Mouse (Mus musculus): ENCODE measurements at regions not wholly inside any gene's neighbourhood (a gene's known extent, or its start where the extent isn't known, plus 50 kb on each side); places are given as distances from the start of the nearest gene placed in this dataset.
A peak's percentile ranks its signal among the peaks of the same experiment; 100 is the strongest.
"Not testable (repeated sequence)": the region's sequence is repeated elsewhere in the genome, so short reads cannot be mapped to it uniquely, and the experiment has no call there.

DNA sequence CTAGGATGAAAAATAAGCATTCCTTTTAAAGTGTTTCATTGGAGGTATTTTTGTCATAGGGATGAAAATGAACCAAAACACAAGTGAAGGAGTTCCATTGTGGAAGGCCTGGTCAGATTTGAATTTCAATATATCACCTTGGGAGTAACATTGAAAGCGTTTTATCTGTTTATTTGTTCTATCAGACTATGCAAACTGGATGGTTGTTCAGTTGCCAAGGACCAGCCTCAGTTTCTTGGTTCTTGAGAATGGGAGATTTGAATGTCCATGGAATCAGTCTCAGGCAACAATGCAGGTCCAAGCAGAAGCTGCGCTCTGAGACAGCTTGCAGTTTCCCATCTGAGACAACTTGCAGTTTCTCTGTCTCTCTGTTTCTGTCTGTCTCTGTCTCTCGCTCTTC lies 211.0 kb upstream of the Pfkp start:
- DNase-seq (ENCODE audit: low spot score in 2 of 2), result no peak
- intact Hi-C loops (cut with DNase I), result no loop called here

DNA sequence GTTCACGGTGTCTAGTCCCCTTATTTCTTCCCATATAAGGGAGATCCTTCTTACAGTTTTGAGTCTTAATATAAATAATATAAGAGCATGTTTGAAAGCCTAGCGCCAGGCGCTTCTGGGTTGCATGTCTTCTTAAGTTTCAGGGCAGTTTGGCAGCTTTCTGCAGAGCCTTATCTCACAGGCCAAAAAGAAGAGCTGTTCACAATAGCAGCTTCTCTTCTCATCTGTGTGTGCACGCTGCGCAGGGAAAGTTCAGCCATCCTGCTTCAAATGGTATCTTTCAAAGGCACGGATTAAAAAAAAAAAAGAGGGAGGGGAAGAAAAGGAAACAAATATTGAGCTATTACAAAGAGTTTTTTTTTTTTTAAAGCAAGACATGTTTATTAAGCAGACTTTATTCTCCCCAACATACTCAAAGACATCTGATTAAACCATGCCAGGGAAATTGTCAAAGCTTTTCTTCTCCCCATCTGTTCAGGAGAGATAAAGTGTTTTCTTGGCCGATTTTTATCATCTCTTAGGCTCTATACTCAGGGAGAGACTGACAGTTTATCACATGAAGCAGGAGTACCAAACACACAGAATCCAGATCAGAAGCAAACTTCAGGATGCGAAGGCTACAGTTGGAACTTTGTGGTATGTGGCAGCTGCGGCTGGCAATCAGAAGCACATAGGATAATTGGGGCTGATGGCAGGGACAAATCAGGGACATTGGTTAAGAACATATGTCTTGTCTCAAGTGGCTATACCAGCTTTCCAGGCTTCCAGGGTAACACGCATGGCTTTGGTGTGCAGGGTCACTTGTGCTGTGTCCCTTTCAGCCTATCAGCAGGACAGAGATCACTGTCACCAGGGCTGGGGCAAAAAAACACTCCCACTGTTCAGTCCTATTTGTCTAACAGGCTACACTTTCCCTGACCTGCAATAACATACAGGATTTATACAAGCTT lies 206.9 kb upstream of the Pfkp start:
- DNase-seq (ENCODE audit: low spot score in 2 of 2), result no peak
- intact Hi-C loops (cut with DNase I), result no loop called here

DNA sequence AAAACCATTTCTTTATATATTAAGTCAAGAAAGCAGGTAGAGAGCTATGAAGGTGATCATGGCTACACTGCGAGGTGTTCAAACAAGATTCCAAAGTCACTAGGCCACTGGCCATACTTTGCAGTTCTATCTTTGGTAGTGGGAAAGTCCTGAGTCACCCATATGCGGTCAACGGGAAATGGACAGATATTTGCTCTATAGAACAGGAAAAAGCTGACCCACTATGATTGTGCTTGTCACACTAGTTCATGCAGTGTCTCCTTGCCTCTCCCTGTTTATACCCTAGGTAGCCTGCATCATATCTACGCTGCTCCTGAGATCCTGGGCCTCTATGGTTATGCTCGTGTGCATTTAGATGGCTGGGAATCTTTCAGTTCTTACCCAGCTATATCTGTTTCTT lies 188.9 kb upstream of the Pfkp start:
- intact Hi-C loops (cut with DNase I), result loop anchor here (2.0 to 10.0 kb wide), 2 partner anchors 1337 to 1949 kb away; no protein-coding TSS in a partner anchor
- DNase-seq (ENCODE audit: low spot score in 2 of 2), result no peak

DNA sequence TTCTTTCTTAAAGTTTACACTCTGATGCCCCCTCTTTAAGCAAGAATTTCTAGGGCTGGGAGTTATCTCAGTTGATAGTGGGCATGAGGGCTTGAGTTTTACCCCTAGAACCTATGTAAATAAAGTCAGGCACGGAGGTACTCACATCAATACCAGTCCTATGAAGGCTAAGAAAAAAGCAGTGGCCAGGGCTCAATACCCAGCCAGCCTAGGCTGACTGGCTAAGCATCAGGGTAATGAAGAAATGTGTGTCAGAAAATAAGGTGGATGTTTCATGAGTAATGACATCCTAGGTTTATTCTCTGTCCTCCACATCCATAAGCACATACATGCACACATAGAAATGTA lies 188.5 kb upstream of the Pfkp start:
- intact Hi-C loops (cut with DNase I), result loop anchor here (2.0 to 10.0 kb wide), 2 partner anchors 1338 to 1950 kb away; no protein-coding TSS in a partner anchor
- no peak for DNase-seq (ENCODE audit: low spot score in 2 of 2)

DNA sequence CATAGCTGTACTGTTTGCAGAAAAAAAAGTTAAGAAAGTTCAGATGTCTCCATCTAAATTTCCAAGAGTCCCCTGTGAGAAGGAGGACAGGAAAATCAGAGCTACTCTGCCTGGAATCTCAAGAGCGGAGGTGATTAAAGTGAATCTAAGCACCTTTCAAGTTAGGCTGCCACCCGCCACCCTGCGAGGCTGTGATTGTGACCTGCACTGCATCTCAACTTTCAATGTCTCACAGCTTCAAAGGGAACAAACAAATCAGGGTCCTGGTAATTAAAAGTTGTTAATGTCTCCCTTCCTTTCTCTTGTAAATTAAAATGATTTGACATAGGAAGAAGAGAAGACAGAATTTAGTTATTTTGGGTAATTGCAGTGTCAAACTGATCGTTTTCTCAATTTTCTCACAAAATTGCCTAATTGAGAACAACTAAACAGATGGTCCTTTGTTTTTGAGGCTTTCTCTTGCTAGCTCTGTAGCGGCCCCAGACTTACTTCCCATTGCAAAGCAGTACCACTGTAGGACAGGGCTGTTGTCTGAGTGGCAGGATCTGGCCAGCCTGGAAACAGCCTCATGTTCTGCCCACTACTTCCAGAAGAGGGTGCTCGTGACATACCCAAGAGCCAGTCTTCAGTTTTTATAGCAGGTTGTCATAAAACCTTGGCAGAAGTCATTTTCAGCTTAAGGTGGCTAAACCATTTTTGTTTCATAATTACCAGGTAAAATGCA lies 187.9 kb upstream of the Pfkp start:
- intact Hi-C loops (cut with DNase I), result loop anchor here (2.0 to 10.0 kb wide), 2 partner anchors 1338 to 1950 kb away; no protein-coding TSS in a partner anchor

DNA sequence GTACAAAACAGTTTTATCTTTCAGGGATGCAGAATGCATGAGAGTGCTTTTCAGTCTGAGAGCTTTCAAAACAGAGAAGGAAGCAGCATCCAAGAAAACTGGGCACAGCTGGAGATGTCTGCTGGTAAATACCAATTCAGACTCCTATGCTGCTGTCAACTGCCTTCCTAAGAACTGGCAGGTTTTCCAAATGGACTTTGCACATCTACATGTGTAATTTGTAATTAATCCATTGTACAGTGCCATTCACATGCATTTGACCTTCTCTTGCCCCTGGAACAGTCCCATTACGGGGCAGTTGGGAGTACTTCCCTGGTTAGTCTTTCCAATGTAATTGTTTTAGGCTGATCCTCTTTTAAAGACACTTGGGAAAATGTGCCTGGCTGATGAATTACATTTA lies 181.3 kb upstream of the Pfkp start:
- no peak for DNase-seq (ENCODE audit: low spot score in 2 of 2)
- intact Hi-C loops (cut with DNase I), result loop anchor here (10.0 kb wide), 1 partner anchor 1345 kb away; no protein-coding TSS in a partner anchor

More for the DNA sequence above, 187.9 kb upstream of the Pfkp start:
- DNase-seq (ENCODE audit: low spot score in 2 of 2), result peak; percentile 63 to 67

DNA sequence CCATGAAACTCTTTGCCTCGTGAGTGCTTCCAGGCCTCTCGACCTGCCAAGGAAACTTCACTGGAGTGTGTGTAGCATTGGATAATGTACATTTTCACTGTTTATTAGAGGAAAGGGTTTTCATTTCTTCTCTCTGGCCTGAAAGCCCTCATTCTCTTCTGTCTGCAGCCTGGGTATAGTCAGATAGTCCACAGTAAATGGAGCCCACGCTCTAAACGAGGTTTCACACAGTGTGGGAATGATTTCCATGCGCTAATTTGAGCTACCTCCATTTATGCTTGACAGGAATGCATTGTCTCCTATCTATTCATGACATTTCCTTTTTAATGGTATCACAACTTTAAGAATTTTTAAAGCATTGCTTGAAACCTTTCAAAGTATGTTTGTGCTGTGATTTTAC lies 180.8 kb upstream of the Pfkp start:
- intact Hi-C loops (cut with DNase I), result no loop called here
- no peak for DNase-seq (ENCODE audit: low spot score in 2 of 2)

DNA sequence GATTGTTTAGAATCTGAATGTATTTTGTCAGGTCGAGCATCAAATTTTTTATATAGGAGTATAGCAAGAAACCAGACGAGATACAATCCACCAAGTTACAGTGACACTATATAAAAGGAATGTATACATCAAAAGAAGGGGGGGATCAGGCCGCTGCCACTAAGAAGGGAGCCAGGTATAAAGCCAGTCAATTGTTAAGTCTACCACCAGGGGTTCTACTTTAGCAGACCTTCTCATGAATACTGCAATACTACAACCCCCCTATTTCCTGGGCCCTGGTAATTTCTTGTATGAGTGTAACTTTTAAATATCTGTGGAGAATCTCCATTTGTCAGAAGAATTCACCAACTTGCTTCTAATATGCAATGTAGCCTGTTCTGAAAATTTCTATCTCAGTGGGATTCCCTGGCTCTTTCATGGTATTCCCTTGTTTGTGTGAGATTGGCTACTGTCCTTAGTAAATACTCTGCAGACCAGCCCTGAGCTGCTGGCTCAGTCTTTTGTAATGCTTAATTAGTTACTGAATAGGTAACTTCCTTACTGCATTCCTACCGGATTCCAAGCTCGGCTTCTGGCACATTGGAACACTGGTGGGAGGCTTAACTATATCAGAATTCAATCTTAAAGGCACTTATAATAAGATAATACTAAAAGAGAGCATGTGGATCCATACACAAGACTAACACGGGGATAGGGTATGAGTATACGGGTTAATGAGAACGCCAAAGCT lies 180.2 kb upstream of the Pfkp start:
- intact Hi-C loops (cut with DNase I); DNase-seq (ENCODE audit: low spot score in 2 of 2): not testable (repeated sequence)

DNA sequence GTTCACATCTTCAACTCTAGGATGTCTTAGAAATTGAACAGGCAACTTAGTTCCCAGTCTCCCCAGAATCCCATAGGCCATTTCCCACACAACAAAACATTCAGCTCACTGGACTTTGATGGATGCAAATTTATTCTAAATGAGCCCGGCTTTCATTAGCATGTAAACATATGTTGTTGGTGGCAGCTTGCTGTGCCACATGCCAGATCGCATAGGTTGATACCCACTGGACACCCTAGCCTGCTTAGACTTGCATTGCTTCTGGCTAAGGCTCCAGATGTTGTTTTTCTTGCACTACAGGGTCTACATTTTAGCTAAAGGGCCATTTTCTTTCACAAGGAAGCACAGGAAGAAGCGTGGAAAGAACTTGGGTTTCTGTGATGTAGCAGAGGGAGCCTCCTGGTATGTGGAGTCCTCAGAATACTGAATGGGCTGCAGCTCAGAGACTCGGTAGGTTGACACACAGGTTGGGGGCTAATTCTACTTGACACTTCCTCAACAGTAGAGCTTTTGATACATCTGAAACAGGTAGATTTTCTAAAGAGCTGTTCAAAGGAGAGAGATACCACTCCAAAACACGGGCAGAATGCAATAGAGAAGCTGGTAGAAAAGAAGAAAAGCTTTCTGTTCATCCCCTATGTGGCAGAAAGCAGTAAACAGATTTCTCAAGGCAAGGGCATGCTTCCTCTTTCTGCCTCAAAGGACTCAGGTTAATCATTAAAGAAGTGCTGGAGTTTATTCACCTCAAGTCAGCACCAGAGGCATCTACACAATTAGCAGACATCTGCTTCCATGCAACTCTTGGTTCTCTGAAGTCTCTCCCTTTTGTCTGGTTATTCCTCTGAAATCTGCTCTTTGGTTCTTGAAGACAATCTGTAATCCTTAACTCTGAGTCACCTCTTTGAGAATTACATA lies 153.9 kb upstream of the Pfkp start:
- no peak for DNase-seq (ENCODE audit: low spot score in 2 of 2)
- intact Hi-C loops (cut with DNase I), result no loop called here

DNA sequence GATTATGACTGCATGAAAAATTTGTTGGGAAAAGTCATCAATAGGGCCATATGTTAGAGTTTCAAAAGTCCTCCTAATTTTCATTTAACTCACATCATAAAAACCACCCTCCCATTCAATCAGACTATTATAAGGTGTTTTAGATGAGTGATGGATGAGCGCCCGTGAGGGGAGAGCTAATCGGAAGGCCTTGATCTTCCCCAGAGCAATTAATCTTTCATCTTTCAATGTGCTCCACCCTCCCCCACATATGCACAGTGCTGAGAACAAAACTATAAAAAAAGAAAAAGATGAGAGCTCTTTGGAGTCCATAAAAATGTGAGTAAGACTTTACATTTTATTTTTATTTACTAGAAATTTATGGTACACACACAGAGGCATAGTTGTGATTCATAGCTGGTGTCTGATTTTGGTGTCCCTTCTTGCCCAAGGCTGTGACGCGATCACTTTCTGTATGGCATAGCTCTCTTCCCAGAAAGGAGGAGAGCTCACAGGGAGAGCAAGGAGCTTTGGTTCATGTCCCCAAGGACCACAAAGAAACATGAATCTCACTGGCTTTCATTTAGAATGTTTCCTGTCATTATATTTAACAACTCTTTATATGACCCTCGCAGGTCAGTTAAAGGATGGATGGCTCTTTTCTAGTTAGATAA lies 119.5 kb upstream of the Pfkp start:
- no peak for DNase-seq (ENCODE audit: low spot score in 2 of 2)
- intact Hi-C loops (cut with DNase I), result no loop called here

DNA sequence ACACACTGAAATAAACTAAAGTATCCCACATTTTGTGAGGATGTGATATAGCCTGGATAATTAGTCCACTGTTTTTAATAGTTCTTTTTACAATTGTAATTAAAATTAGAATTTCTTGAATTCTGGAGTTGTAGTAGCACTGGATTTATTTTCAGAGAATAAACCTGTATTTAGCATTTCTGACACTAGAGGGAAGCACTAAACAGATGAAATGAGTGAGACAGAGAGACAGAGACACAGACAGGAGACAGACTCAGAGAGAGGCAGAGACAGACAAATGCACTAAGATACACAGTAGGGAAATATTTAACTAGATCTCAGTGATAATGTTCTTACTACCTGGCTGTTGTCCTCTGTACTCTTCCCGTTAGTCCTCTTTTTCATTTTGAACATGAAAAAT lies 108.6 kb upstream of the Pfkp start:
- DNase-seq (ENCODE audit: low spot score in 2 of 2), result peak in 1 of 2 experiments; percentile 24
- intact Hi-C loops (cut with DNase I), result no loop called here

DNA sequence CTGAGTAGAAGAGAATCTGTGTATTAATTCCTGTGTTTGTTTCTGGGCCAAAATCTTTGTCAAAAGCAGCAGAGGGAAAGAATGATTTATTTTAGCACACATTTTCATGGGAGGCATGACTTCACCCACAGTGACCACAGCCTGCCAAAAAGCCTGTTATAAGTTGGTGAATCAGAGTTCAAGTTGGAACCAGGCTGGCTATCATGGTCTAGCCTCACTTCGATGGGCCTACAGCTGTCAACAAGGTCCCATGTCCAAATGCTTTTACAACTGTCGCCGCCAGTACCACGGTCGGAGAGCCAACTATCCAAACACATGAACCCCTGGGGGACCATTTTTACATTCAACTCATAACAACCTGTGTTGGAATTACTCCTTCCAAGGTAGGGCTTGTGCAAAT lies 103.0 kb upstream of the Pfkp start:
- DNase-seq (ENCODE audit: low spot score in 2 of 2), result no peak
- intact Hi-C loops (cut with DNase I), result no loop called here

DNA sequence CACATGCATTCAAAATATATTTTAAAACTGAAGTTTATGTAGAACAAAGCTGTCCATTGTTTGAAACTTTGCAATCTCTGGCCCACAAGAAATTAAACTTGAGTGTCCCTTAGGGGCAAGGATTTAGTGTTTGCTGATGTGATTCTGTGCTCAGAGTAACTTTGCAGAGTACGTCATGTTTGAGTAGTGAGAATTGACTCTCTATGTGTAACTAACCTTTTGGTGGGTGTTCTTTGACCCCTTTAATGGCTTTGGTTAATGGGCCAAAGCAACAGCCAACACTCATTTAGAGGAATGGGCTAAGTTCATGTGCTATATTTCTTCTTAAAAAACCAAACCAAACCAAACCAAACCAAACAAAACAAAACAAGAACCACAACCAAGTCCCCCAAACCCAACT lies 102.6 kb upstream of the Pfkp start:
- intact Hi-C loops (cut with DNase I), result no loop called here
- no peak for DNase-seq (ENCODE audit: low spot score in 2 of 2)

DNA sequence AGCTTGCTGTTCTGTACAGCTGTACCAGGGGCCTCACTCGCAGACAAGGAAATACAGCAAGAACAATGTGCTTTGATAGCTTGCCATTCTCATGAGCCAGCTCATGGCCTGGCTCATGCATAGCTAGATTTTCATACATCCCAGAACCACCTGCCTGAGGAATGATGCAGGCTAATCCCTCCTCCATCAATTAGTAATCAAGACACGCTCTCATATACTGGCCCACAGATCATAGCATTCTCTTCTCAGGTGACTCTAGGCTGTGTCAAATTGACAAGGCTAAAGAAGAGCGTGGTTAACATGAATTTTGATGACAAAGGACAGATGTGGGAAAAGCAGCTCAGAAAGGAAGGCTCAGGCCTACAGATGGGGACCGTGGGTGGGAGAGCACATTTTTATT lies 93.3 kb upstream of the Pfkp start:
- intact Hi-C loops (cut with DNase I), result no loop called here
- DNase-seq (ENCODE audit: low spot score in 2 of 2), result no peak

DNA sequence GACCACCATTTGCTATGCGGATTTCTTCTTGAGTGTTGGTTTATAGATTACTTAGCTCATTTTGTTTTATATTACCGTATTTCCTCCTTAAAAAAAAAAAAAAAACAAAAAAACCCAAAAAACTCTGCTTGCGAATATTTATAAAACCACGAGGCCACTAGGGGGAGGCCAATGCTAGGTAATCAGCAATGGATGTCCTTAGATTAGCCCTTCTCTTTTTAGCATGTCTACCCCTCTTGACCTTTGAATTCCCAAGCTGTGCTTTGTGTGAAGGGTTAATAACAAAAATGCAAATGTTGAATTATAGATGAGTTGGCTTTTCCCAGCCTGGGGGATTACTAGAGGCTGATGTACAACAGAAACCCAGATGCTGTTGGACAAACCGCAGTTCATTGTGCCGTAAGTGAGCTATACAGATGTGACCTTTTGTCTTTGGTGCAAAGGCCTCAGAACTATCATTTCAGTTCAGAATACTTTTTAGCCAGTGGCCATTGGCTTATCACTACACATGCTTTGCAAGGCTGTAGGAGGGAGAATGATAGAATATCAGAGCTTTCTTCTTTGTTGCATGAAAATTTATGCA lies 88.5 kb upstream of the Pfkp start:
- no peak for DNase-seq (ENCODE audit: low spot score in 2 of 2)
- intact Hi-C loops (cut with DNase I), result no loop called here

Measured in left cerebral cortex, postnatal 25 days (tissue).